Mouse (Mus musculus) midbrain, embryonic 10.5 days (tissue): Measurements from ENCODE around the gene Hsf2. TPM values are rescaled to one million over a fixed set of nuclear protein-coding genes. Genes with fewer than 3 reads are reported as not detected.

Experiments
- DNase-seq: peaks from one replicate; pipeline ENCODE4 v3.0.0-alpha.2; 2017; ENCODE audit warnings: low spot score
- H3K27ac ChIP-seq: fragments of 300-500 bp; sonication (generic); replicated peaks from 2 replicates; pipeline ENCODE4 v1.5.1; 2016; ENCODE audit warnings: mild to moderate bottlenecking
- H3K27me3 ChIP-seq: fragments of 300-500 bp; sonication (generic); 2 replicates; pipeline ENCODE4 v1.6.1; 2016; ENCODE audit warnings: low read depth, mild to moderate bottlenecking; ENCODE audit not compliant: poor library complexity, severe bottlenecking
- H3K36me3 ChIP-seq: fragments of 300-500 bp; sonication (generic); 2 replicates; pipeline ENCODE4 v1.6.1; 2016; ENCODE audit warnings: mild to moderate bottlenecking, moderate library complexity
- H3K4me1 ChIP-seq: fragments of 300-500 bp; sonication (generic); 2 replicates; pipeline ENCODE4 v1.6.1; 2016
- H3K4me3 ChIP-seq: fragments of 300-500 bp; sonication (generic); 2 replicates; pipeline ENCODE4 v1.5.1; 2016; ENCODE audit warnings: mild to moderate bottlenecking, moderate library complexity
- H3K9me3 ChIP-seq: fragments of 300-500 bp; sonication (generic); replicated peaks from 2 replicates; pipeline ENCODE4 v1.6.1; 2016; ENCODE audit warnings: mild to moderate bottlenecking
- WGBS: fragments of 180-500 bp; shearing (Covaris S2); methylation state at CpG from one replicate; pipeline ENCODE4 v1.1.7; 2016; 5-methylcytosine and 5-hydroxymethylcytosine counted together
- polyA plus RNA-seq: library from polyadenylated mRNA; unstranded; fragments of >200 nt; fragmentation: Nextera tagmentation; extraction: Ambion mirVana; gene quantifications from 2 replicates; pipeline ENCODE4 v1.2.1, GENCODE M21; 2016

Hsf2 gene
- polyA plus RNA-seq, 1 experiment from 2014 or later, result 64.7 TPM

DNA sequence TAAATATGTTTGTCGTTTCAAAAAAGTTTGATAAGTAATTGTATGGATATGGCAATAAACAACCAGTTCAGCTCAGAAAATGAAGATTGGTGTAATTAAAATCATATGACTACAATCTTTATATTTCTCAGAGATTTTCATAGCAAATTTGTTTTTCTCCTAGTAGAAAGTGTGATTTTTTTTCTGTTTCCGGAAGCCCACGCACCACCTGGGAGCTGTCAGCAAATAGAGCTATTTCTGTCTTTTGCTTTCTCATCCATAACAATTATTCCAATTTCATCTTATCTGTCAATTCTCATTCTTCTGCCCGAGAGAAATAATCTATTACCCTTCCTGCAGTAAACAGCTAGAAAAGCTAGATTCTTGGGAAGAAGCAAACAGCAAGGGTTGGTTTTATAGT is 63.4 kb downstream of the Hsf2 start:
- H3K4me3 ChIP-seq, result no peak overlapping the region
- no peaks in the 10 kb centered on the region for H3K4me1 ChIP-seq
- no peaks in the 10 kb centered on the region for H3K9me3 ChIP-seq
- H3K27me3 ChIP-seq, result no peaks in the 10 kb centered on the region
- no peaks in the 10 kb centered on the region for H3K36me3 ChIP-seq
- DNase-seq, result no peak
- 91% methylated on average over 4 of the region's 4 CpGs for WGBS
- no peak overlapping the region for H3K27ac ChIP-seq

DNA sequence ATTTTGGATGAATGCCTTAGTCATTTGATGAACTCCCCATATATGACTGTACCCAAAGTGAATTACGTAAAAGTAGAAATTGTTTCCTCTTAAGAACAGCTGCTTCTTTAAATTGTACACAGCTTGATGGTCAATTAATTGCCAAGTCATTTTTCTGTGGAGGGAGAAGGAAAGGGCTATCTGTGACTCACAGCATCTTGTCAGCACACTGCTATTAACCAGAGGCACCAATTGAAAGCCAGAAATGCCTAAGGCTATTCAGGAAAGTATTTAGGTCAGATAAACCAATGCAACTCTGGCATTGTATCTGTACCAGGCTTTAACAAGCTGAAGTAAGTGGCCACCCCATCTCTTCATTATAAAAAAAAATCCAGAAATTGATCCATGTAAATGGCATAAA is 67.5 kb downstream of the Hsf2 start:
- no peak overlapping the region for H3K27ac ChIP-seq
- H3K27me3 ChIP-seq, result no peaks in the 10 kb centered on the region
- no peaks in the 10 kb centered on the region for H3K9me3 ChIP-seq
- H3K4me1 ChIP-seq, result no peaks in the 10 kb centered on the region
- no peak overlapping the region for H3K4me3 ChIP-seq
- DNase-seq, result no peak
- no peaks in the 10 kb centered on the region for H3K36me3 ChIP-seq
- 93% methylated on average over 1 of the region's 1 CpGs for WGBS

DNA sequence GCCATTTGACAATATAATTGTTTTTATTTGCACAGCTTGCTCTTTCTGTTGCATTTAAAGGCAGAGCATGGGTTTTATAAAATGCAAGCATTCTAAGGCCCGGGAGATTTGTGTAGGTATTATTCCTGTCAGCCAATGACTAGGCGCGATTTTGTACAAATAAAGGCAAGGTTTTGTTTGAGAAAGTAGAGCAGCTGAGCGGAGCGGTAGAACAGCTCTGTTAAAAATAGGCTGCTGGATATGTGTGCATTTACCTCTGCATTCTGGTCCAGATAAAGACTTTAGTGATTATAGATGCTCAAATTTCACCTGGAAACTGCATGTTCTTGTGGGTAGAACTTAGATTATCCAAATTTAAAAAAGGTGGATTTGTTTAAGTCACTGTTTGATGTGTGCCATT is 71.4 kb downstream of the Hsf2 start:
- Histone ChIP-seq H3K27ac (no peak overlapping the region), H3K27me3 (no peaks in the 10 kb centered on the region), H3K4me3 (no peak overlapping the region), H3K36me3 (no peaks in the 10 kb centered on the region), H3K9me3 (no peaks in the 10 kb centered on the region), H3K4me1 (0 out of 2 replicates have a peak, but pooled peaks cover 2% of the 10 kb centered on the region)
- 89% methylated on average over 5 of the region's 5 CpGs for WGBS
- no peak for DNase-seq

Other genes starting within 250 kb of the Hsf2 start
- gene Serinc1, start 46.1 kb downstream of the Hsf2 start, polyA plus RNA-seq, result 142 and 176 TPM in 2 replicates
- 1.9 and 4.8 TPM in 2 replicates for gene Pkib, start 145.6 kb downstream of the Hsf2 start, polyA plus RNA-seq